Mouse (Mus musculus) heart, postnatal 0 days (tissue): Measurements from ENCODE around the gene Scn11a.

ENCODE experiments used
- CTCF ChIP-seq: IDR thresholded peaks from 2 replicates; pipeline ENCODE4 v1.5.1; 2016; ENCODE audit warnings: antibody characterized with exemption, control low read depth, low read depth
- EP300 ChIP-seq: IDR thresholded peaks from 2 replicates; pipeline ENCODE4 v1.6.1; 2016; ENCODE audit warnings: antibody characterized with exemption, low read depth

DNA sequence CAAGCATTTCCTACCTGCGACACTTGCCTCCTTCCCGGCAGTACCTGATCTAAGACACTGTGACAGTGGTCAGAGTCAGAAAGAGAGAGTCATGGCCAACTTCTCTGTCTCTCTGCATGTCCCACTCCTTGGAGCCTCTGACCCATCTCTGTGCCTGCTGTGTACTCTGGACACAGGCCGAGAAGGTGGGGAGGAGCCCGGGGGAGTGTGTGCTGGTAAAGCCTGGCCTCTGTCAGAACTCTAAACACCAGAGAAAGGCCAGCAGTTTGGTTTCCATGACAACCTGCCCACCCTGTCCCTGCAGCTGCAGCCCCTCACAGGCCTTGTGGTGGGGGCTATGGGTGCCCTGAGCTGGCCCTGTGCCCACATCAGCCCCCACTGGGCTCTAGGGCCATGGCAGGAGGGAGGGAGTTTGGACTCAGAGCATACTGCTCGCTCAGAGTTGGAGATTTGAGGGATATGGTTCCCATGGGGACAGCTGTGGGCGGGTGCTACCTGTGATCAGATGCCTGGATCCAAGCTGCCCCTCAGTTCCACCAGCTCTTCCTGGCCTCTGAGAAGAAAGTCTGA, 99.9 kb downstream of the Scn11a start:
- TF ChIP-seq EP300 (no peak), CTCF (no peak)
